Mouse (Mus musculus) liver, adult 2 months (tissue): ENCODE results near the gene Otub2. TPM values are rescaled to one million over a fixed set of nuclear protein-coding genes. Genes with fewer than 3 reads are reported as not detected.

ENCODE experiments used
- DNase-seq: peaks from one replicate; pipeline ENCODE4 v3.0.0-alpha.2; 2011; ENCODE audit warnings: low read depth, low spot score; ENCODE audit errors: extremely low read depth
- H3K27ac ChIP-seq: fragments of 200-500 bp; replicated peaks from 2 replicates; pipeline ENCODE4 v1.5.1; 2012; ENCODE audit warnings: low read depth, mild to moderate bottlenecking, control low read depth, inconsistent platforms, low read length; ENCODE audit not compliant: insufficient read depth
- H3K27me3 ChIP-seq: fragments of 200-500 bp; 2 replicates; pipeline ENCODE4 v1.6.1; 2012; ENCODE audit warnings: mild to moderate bottlenecking, moderate library complexity, low read length, inconsistent platforms; ENCODE audit not compliant: control insufficient read depth, insufficient read depth
- H3K36me3 ChIP-seq: fragments of 200-500 bp; 2 replicates; pipeline ENCODE4 v1.6.1; 2012; ENCODE audit warnings: low read length, inconsistent platforms; ENCODE audit not compliant: control insufficient read depth, insufficient read depth
- H3K4me1 ChIP-seq: fragments of 200-500 bp; 2 replicates; pipeline ENCODE4 v1.6.1; 2011; ENCODE audit warnings: low read length; ENCODE audit not compliant: control insufficient read depth, insufficient read depth
- H3K4me3 ChIP-seq: fragments of 200-500 bp; 2 replicates; pipeline ENCODE4 v1.5.1; 2011; ENCODE audit warnings: low read depth, mild to moderate bottlenecking, control low read depth, low read length, moderate library complexity; ENCODE audit not compliant: insufficient read depth
- H3K79me2 ChIP-seq: fragments of 200-500 bp; 2 replicates; pipeline ENCODE4 v1.6.1; 2012; ENCODE audit warnings: inconsistent platforms, mild to moderate bottlenecking, low read length, moderate library complexity; ENCODE audit not compliant: control insufficient read depth, insufficient read depth
- H3K9ac ChIP-seq: fragments of 200-500 bp; 2 replicates; pipeline ENCODE4 v1.6.1; 2012; ENCODE audit warnings: low read depth, mild to moderate bottlenecking, control low read depth, inconsistent platforms, low read length
- CTCF ChIP-seq: fragments of 200-500 bp; IDR thresholded peaks from 2 replicates; pipeline ENCODE4 v1.5.1; 2011; ENCODE audit warnings: low read depth, low read length, control low read depth
- POLR2A ChIP-seq: fragments of 200-500 bp; IDR thresholded peaks from 2 replicates; pipeline ENCODE4 v1.6.1; 2011; ENCODE audit warnings: low read length, control low read depth; ENCODE audit not compliant: insufficient read depth; ENCODE audit errors: extremely low read depth
- WGBS: fragments of 180-500 bp; shearing (Covaris S2); methylation state at CpG from one replicate; pipeline ENCODE4 v1.1.7; 2018; 5-methylcytosine and 5-hydroxymethylcytosine counted together
- polyA plus RNA-seq: library from polyadenylated mRNA; depleted of rRNA; stranded (reverse); fragments of >200 nt; gene quantifications from 2 replicates; pipeline ENCODE4 v1.2.3, GENCODE M21; 2012
- total RNA-seq: library from RNA; depleted of rRNA; stranded (reverse); fragments of >200 nt; gene quantifications from 2 replicates; pipeline ENCODE4 v1.2.3, GENCODE M21; 2014

Gene Otub2
- total and polyA plus RNA-seq, 2 experiments = 1.3 to 2.5 TPM

DNA sequence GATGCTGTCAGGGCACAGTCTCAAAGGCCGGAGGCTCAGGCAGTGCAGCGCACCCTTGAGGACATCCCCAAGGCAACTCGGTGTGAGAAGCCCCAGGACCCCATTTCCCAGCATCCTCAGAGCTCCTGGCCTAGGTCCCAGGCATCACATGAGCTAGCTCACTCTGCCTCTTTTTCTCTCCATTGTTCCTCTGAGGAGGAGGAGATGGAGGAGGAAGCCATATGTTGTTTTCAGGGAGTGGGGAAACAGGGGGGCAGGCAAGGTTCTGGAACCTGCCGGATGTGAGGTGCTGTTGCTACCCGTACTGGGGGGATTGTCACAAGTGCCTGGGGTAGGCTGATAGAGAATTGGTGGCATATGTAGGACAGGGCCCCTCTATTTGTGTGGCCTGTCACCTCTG lies 12.4 kb upstream of the Otub2 start:
- DNase-seq = no peak
- Histone ChIP-seq H3K27ac (no peak overlapping the region), H3K36me3 (no peaks in the 10 kb centered on the region), H3K27me3 (no peaks in the 10 kb centered on the region), H3K4me3 (no peak overlapping the region), H3K9ac (no peak overlapping the region), H3K79me2 (no peaks in the 10 kb centered on the region), H3K4me1 (no peaks in the 10 kb centered on the region)
- no peak for TF ChIP-seq POLR2A
- 71% methylated on average over 5 of the region's 5 CpGs for WGBS

DNA sequence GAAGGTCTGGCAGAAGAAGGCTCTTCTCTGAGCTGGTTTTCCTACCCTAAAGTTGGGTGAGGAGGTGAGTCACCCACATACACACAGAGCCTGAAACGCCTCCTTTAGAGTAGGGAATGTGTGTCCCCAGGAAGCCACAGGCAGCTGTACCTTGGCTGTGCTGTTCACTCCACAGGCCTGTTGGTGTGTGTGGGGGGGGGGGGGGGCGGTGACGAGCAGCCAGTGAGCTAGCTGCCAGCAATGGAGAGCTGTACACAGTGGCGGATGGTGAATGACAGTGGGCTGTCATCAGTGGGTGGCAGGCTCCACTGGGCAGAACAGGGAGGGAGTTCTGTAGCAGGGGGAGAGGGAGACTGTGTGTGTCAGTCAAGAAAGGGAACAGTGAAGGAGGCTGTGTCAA lies 11.7 kb upstream of the Otub2 start:
- no peak overlapping the region for H3K9ac ChIP-seq
- H3K4me3 ChIP-seq = no peak overlapping the region
- H3K36me3 ChIP-seq = no peaks in the 10 kb centered on the region
- H3K79me2 ChIP-seq = no peaks in the 10 kb centered on the region
- H3K4me1 ChIP-seq = no peaks in the 10 kb centered on the region
- TF ChIP-seq POLR2A = no peak
- no peak for TF ChIP-seq CTCF
- no peaks in the 10 kb centered on the region for H3K27me3 ChIP-seq
- DNase-seq = no peak
- no peak overlapping the region for H3K27ac ChIP-seq
- 80% methylated on average over 4 of the region's 4 CpGs for WGBS

GRCm38 (mm10) chr12:103380226-103380625 lies 8.3 kb upstream of the Otub2 start:
- no peaks in the 10 kb centered on the region for H3K4me1 ChIP-seq

GRCm38 (mm10) chr12:103389348-103389727 lies 856 bp downstream of the Otub2 start:
- 0 out of 2 replicates have a peak overlapping the region, but pooled peaks have one; percentile 92 for H3K4me3 ChIP-seq
- H3K36me3 ChIP-seq = no peaks in the 10 kb centered on the region
- H3K27me3 ChIP-seq = no peaks in the 10 kb centered on the region
- TF ChIP-seq POLR2A (no peak), CTCF (no peak)
- no peaks in the 10 kb centered on the region for H3K79me2 ChIP-seq
- WGBS = 24% methylated on average over 2 of the region's 2 CpGs
- peaks cover 7% of the 10 kb centered on the region for H3K4me1 ChIP-seq
- no peak overlapping the region for H3K9ac ChIP-seq
- DNase-seq = peak; percentile 28
- H3K27ac ChIP-seq = no peak overlapping the region

More at GRCm38 (mm10) chr12:103380226-103380625, 8.3 kb upstream of the Otub2 start:
- Histone ChIP-seq H3K4me3 (no peak overlapping the region), H3K27me3 (no peaks in the 10 kb centered on the region), H3K9ac (no peak overlapping the region), H3K36me3 (no peaks in the 10 kb centered on the region), H3K79me2 (no peaks in the 10 kb centered on the region), H3K27ac (no peak overlapping the region)
- TF ChIP-seq CTCF (no peak), POLR2A (no peak)
- whole genome bisulfite sequencing = 82% methylated on average over 4 of the region's 4 CpGs
- no peak for DNase-seq

GRCm38 (mm10) chr12:103389982-103390381 lies 1.5 kb downstream of the Otub2 start:
- H3K27ac ChIP-seq = no peak overlapping the region
- no peak for DNase-seq
- WGBS = 54% methylated on average over 4 of the region's 4 CpGs

DNA sequence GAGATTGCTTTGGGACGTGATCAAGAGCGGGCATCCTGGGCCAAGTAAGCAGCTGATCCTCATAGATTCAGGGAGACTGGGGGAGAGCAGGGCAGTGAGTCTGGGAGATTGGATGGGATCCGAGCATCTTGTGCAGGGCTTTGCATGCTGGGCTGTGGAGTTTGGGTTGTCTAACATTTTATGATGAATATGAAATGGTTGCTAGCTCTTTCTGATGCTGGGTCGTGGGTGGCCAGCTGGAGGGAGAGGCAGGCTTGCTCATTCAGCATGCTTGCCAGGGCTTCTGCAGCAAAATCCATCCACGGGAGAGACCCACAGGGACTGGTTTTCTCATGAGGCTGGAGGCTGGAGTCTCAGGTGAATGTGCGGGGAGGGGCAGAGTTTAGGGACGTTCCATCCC lies 2.6 kb downstream of the Otub2 start:
- no peak for DNase-seq
- Histone ChIP-seq H3K27ac (no peak overlapping the region), H3K36me3 (no peaks in the 10 kb centered on the region), H3K79me2 (no peaks in the 10 kb centered on the region), H3K4me1 (peaks cover 14% of the 10 kb centered on the region), H3K4me3 (no peak overlapping the region), H3K9ac (no peak overlapping the region), H3K27me3 (no peaks in the 10 kb centered on the region)
- WGBS = 83% methylated on average over 7 of the region's 7 CpGs
- TF ChIP-seq POLR2A (no peak), CTCF (no peak)

More at GRCm38 (mm10) chr12:103389982-103390381, 1.5 kb downstream of the Otub2 start:
- Histone ChIP-seq H3K9ac (no peak overlapping the region), H3K27me3 (no peaks in the 10 kb centered on the region), H3K79me2 (no peaks in the 10 kb centered on the region), H3K4me3 (no peak overlapping the region), H3K36me3 (no peaks in the 10 kb centered on the region), H3K4me1 (peaks cover 7% of the 10 kb centered on the region)
- no peak for TF ChIP-seq POLR2A
- no peak for TF ChIP-seq CTCF
